9 mouse cellular contexts compared by ENCODE assay signal in the genomic region with DNA sequence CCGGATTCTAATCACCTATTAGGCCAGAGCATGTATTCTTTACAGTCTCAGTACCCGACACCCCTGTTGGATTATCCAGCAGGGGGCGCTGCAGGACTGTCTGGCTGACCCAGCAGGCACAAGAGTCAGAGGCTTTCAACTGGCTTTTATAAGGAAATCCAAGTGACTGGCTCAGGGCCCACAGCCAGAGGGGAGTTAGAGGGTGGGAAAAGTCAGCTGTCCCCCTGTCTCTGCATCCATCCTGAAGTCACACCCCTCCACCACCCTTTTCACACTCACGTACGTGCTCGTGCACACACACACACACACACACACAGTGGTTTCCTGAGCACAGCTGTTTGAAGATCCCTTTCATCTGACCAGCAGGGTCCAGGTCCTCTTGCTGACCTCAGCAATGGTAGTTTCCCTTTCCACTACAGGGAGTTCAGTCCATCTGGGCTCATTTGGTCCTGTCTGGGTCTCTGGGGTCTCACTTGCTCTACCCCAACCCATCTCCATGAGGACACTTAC. TPM values are rescaled to one million over a fixed set of nuclear protein-coding genes. Genes with fewer than 3 reads are reported as not detected.
DNase-seq lines count a peak whose midpoint lies in the region; ATAC-seq lines count a peak whose summit lies in the region.
"Had no signal": no experiment of that assay in that cellular context is flagged by ENCODE, and none has a peak within 500 bp of the region (broad histone marks: within the 10 kb centered on the region; RNA-seq: fewer than 3 reads in every experiment).

No protein-coding gene starts in this region.

- H3K9me3 ChIP-seq in hindbrain, embryonic 12.5 days (replicated peaks) = no peaks in the 10 kb centered on the region

- no peak overlapping the region for H3K4me3 ChIP-seq in hindbrain, embryonic 12.5 days

- H3K36me3 ChIP-seq in hindbrain, embryonic 12.5 days = no peaks in the 10 kb centered on the region

- peaks cover 19% of the 10 kb centered on the region for H3K4me1 ChIP-seq in hindbrain, embryonic 12.5 days

- DNase-seq in ES-CJ7 (ENCODE audit: low read depth, low spot score) = peak; percentile 82
- peak; percentile 89 for DNase-seq in cerebellum, adult 11-12 months
- DNase-seq in forelimb bud, embryonic 11.5 days (ENCODE audit: low read depth, low spot score) = peak; percentile 90
- DNase-seq in layer of hippocampus, postnatal 14 days (ENCODE audit: low spot score in 2 of 2) = peak; percentile 90 to 94
- peak; percentile 96 for DNase-seq in lung, postnatal 14 days
- peak; percentile 78 for DNase-seq in retina, postnatal 7 days (ENCODE audit: low read depth, low spot score)
- peak; percentile 82 to 89 for DNase-seq in urinary bladder, adult 18-20 months (ENCODE audit: low spot score in 2 of 2)

- ATAC-seq in hindbrain, embryonic 12.5 days (ENCODE audit: low FRiP score) = peak; percentile 70

- no peaks in the 10 kb centered on the region for H3K27me3 ChIP-seq in hindbrain, embryonic 12.5 days

- 20% methylated on average over 6 of the region's 6 CpGs for WGBS in hindbrain, embryonic 12.5 days

- H3K27ac ChIP-seq in hindbrain, embryonic 12.5 days = no peak overlapping the region

- no peak overlapping the region for H3K4me2 ChIP-seq in hindbrain, embryonic 12.5 days (replicated peaks)

- H3K9ac ChIP-seq in hindbrain, embryonic 12.5 days = no peak overlapping the region

RNA-seq across cellular contexts. Expression of a gene that starts 14.1 kb away (rescaled TPM):
- polyA plus RNA-seq in hindbrain, embryonic 12.5 days (2016; fragmentation: Nextera tagmentation; extraction: Ambion mirVana) = not detected in 2 replicates
- total RNA-seq in layer of hippocampus, postnatal 14 days (2021) = not detected
- polyA plus RNA-seq: heart, embryonic 14.5 days had no signal

RNA-seq across cellular contexts. Expression of a gene that starts 17.0 kb away (rescaled TPM):
- polyA plus RNA-seq in hindbrain, embryonic 12.5 days (2016; fragmentation: Nextera tagmentation; extraction: Ambion mirVana) = 32.2 and 37.3 TPM in 2 replicates
- total RNA-seq in layer of hippocampus, postnatal 14 days (2021) = 10 to 100 TPM; 31.5 to 34.9 TPM
- polyA plus RNA-seq: heart, embryonic 14.5 days had no signal

RNA-seq across cellular contexts. Expression of a gene that starts 38.2 kb away (rescaled TPM):
- 29.7 and 30.0 TPM in 2 replicates for polyA plus RNA-seq in hindbrain, embryonic 12.5 days (2016; fragmentation: Nextera tagmentation; extraction: Ambion mirVana)
- total RNA-seq in layer of hippocampus, postnatal 14 days (2021) = 1 to 10 TPM; 4.7 to 6.0 TPM

RNA-seq across cellular contexts. Expression of a gene that starts 47.6 kb away (rescaled TPM):
- polyA plus RNA-seq in hindbrain, embryonic 12.5 days (2016; fragmentation: Nextera tagmentation; extraction: Ambion mirVana) = 2.2 and 3.0 TPM in 2 replicates
- 10 to 100 TPM; 15.4 to 18.9 TPM for total RNA-seq in layer of hippocampus, postnatal 14 days (2021)
